Mouse (Mus musculus): ENCODE measurements around the gene Plekhn1.

GRCm38 (mm10) chr4:156192421-156193199, 42.0 kb downstream of the Plekhn1 start:
- TF ChIP-seq POLR2A (IDR thresholded peaks at IDR 0.05; ENCODE audit: low read depth, low read length): no peak
- TF ChIP-seq CTCF (IDR thresholded peaks at IDR 0.05; ENCODE audit: extremely low read depth, insufficient read depth, insufficient read length, insufficient replicate concordance): no peak

Data from spleen, adult 2 months (tissue).